Mouse (Mus musculus) limb, embryonic 13.5 days (tissue): ENCODE measurements around the gene Nol3. TPM values are rescaled to one million over a fixed set of nuclear protein-coding genes. Genes with fewer than 3 reads are reported as not detected.
A peak's percentile ranks its signal among the peaks of the same experiment; 100 is the strongest.

Experiments used
- ATAC-seq: fragments of 200-750 bp; cut with Nextera tagmentation; 2 replicates; pipeline ENCODE4 v1.8.0; 2017; ENCODE audit warnings: low read depth, moderate number of reproducible peaks, moderate TSS enrichment; ENCODE audit not compliant: low FRiP score
- H3K27ac ChIP-seq: fragments of 300-500 bp; sonication (generic); 2 replicates; pipeline ENCODE4 v1.5.1; 2015; ENCODE audit warnings: inconsistent platforms, mild to moderate bottlenecking, moderate library complexity
- H3K27me3 ChIP-seq: fragments of 300-500 bp; sonication (generic); 2 replicates; pipeline ENCODE4 v1.6.1; 2015; ENCODE audit warnings: mild to moderate bottlenecking, inconsistent platforms
- H3K36me3 ChIP-seq: fragments of 300-500 bp; sonication (generic); 2 replicates; pipeline ENCODE4 v1.6.1; 2015; ENCODE audit warnings: inconsistent platforms, mild to moderate bottlenecking, moderate library complexity
- H3K4me1 ChIP-seq: fragments of 300-500 bp; sonication (generic); 2 replicates; pipeline ENCODE4 v1.6.1; 2015; ENCODE audit warnings: inconsistent platforms
- H3K4me2 ChIP-seq: fragments of 300-500 bp; sonication (generic); replicated peaks from 2 replicates; pipeline ENCODE4 v1.6.1; 2015; ENCODE audit warnings: inconsistent platforms, mild to moderate bottlenecking, moderate library complexity
- H3K4me3 ChIP-seq: fragments of 300-500 bp; sonication (generic); 2 replicates; pipeline ENCODE4 v1.5.1; 2015; ENCODE audit warnings: moderate library complexity, mild to moderate bottlenecking, inconsistent platforms
- H3K9ac ChIP-seq: fragments of 300-500 bp; sonication (generic); 2 replicates; pipeline ENCODE4 v1.6.1; 2015; ENCODE audit warnings: mild to moderate bottlenecking, inconsistent platforms
- H3K9me3 ChIP-seq: fragments of 300-500 bp; sonication (generic); 2 replicates; pipeline ENCODE4 v1.6.1; 2016; ENCODE audit warnings: inconsistent platforms
- WGBS: fragments of 180-500 bp; shearing (Covaris S2); methylation state at CpG from one replicate; pipeline ENCODE4 v1.1.7; 2015; 5-methylcytosine and 5-hydroxymethylcytosine counted together
- polyA plus RNA-seq: library from polyadenylated mRNA; unstranded; fragments of >200 nt; fragmentation: Nextera tagmentation; extraction: Ambion mirVana; gene quantifications from 2 replicates; pipeline ENCODE4 v1.2.1, GENCODE M21; 2015

Gene Nol3
- polyA plus RNA-seq, 1 experiment from 2014 or later, result 2.7 TPM

DNA sequence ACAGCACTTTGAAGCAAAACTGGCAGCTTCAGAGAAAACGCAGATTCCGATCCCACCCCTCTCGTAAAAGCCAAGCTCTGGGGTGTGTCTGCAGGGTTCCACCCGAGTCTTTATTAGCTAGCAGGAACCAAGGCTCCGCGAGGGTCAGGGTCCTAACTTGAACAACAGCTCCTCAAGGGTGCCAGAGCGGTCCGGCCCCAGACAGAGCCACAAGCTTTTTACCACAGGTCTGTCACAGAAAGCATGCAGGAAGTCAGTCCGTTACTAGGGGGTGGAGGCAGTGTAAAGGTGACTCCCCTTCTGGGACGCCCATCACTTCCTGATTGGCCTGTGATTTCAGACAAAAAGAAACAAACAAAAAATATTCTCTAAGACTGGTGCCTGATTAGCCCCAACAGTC, 10.8 kb upstream of the Nol3 start:
- Histone ChIP-seq H3K27ac (no peak overlapping the region), H3K9ac (peak overlapping the region; percentile 76; the same call in 1 of the 2 replicates)
- 6% methylated on average over 10 of the region's 10 CpGs for WGBS

DNA sequence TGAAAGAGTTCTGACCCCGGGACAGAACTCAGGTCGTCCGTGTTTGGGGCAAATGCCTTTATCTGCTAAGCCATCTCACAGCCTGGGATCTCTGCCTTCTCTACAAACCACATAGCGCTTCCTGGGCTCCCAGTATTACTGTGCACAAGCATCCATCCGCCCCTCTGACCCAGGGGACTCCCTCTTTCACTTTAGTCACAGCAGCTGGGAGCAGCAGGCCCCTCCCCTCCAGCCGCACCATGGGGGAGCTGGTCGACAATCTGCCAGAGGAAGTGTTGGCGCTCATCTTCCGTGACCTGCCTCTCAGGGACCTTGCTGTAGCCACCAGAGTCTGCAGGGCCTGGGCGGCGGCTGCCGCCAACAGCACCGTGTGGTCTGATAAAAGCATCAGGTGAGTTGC, 9.2 kb upstream of the Nol3 start:
- Histone ChIP-seq H3K36me3 (no peaks in the 10 kb centered on the region), H3K9ac (no peak overlapping the region), H3K4me3 (no peak overlapping the region), H3K27ac (no peak overlapping the region), H3K4me1 (peaks cover 40% of the 10 kb centered on the region), H3K9me3 (0 out of 2 replicates have a peak, but pooled peaks cover 4% of the 10 kb centered on the region), H3K27me3 (peaks cover 90% of the 10 kb centered on the region), H3K4me2 (no peak overlapping the region)
- WGBS, result 18% methylated on average over 13 of the region's 13 CpGs
- ATAC-seq, result no peak

More for the DNA sequence above, 10.8 kb upstream of the Nol3 start:
- Histone ChIP-seq H3K4me1 (peaks cover 31% of the 10 kb centered on the region), H3K4me3 (peak overlapping the region; percentile 69), H3K9me3 (peaks cover 9% of the 10 kb centered on the region; the same call in 1 of the 2 replicates), H3K36me3 (no peaks in the 10 kb centered on the region), H3K27me3 (peaks cover 90% of the 10 kb centered on the region), H3K4me2 (peak overlapping the region; percentile 87)
- ATAC-seq, result no peak

DNA sequence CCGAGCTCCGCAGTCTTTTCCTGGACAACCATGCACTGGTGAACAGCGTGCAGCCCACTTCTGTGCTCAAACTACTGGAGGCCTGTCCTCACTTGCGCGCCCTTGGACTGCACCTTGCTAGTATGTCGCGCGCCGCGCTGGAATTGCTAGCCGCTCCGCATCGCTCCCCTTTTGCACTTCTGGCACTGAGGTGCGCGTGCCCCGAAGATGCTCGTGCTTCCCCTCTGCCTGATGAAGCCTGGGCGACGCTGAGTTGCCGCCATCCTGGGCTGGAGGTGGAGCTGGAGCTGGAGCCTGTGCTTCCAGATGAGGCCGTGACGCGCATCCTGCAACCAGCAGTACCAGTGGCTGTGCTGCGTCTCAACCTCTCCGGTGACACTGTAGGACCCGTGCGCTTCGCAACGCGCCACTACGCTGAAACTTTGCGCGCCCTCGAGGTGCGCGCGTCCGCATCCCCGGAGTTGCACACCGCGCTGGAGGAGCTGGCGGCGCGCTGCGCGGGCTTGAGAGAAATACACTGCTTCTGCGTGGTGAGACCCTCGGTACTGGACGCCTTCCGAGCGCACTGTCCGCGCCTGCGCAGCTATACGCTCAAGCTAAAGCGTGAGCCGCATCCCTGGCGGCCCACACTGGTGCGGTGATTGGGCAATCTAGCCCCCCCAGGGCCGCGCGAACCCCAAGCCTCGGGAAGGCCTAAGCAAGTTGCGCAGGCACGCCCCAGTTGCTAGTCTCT, 7.4 kb upstream of the Nol3 start:
- Histone ChIP-seq H3K4me1 (peaks cover 40% of the 10 kb centered on the region), H3K4me3 (peak overlapping the region; percentile 52), H3K9me3 (0 out of 2 replicates have a peak, but pooled peaks cover 4% of the 10 kb centered on the region), H3K36me3 (no peaks in the 10 kb centered on the region), H3K27me3 (peaks cover 94% of the 10 kb centered on the region), H3K9ac (peak overlapping the region; percentile 62), H3K4me2 (peak overlapping the region; percentile 87), H3K27ac (no peak overlapping the region)
- ATAC-seq, result peak; percentile 66
- under 1% methylated on average over 65 of the region's 65 CpGs for WGBS

DNA sequence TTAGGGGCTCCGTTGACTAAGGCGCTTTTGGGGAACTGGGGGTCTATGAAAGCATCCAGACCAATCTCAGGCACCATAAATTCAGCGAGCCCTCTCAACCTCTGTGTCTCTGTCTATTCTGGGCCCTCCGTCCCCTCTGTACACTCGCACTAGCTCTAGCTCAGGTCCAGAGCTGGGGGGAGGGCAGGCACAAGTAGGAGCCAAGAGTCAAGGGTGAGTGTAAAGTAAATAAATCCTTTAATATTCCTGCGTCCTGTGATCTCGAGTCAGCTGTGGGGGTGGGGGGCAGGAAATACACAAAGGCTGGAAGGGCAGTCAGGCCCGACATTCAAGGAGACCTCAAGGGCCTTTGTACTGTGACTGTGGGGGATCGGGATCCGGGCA, 6.9 kb upstream of the Nol3 start:
- Histone ChIP-seq H3K36me3 (no peaks in the 10 kb centered on the region), H3K9me3 (0 out of 2 replicates have a peak, but pooled peaks cover 4% of the 10 kb centered on the region), H3K27ac (no peak overlapping the region), H3K4me2 (peak overlapping the region; percentile 87), H3K9ac (peak overlapping the region; percentile 62), H3K27me3 (peaks cover 94% of the 10 kb centered on the region), H3K4me3 (peak overlapping the region; percentile 52), H3K4me1 (peaks cover 40% of the 10 kb centered on the region)
- WGBS, result 2% methylated on average over 10 of the region's 10 CpGs
- 0 out of 2 replicates have a peak, but pooled peaks have one; percentile 1 for ATAC-seq

DNA sequence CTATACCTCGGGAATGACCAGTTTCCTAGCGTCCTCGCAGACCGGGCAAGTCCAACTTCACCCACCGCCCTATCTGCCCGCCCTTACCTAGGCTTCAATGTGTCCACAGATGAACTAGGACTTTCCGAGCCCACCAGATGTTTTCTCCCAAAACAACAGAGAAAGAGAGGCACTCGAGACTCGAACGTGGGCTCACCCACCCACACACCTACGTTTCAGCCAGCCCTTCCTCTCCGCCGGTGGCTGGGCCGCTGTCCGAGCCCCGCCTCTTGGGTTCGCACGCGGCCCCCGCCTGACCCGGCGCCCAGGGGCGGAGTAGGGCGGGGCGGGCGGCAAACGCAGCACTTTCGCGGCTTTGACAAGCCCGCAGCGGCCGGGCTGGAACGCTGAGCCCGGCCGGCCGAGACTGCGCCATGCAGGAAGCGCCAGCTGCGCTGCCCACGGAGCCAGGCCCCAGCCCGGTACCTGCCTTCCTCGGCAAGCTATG, 6.4 kb upstream of the Nol3 start, which contains the start of gene Hsf4:
Hsf4 (plus strand) TSS at position 341 of the 487 bp plus-strand sequence.
- H3K9ac ChIP-seq, result peak within 1 kb of the TSS; percentile 62

DNA sequence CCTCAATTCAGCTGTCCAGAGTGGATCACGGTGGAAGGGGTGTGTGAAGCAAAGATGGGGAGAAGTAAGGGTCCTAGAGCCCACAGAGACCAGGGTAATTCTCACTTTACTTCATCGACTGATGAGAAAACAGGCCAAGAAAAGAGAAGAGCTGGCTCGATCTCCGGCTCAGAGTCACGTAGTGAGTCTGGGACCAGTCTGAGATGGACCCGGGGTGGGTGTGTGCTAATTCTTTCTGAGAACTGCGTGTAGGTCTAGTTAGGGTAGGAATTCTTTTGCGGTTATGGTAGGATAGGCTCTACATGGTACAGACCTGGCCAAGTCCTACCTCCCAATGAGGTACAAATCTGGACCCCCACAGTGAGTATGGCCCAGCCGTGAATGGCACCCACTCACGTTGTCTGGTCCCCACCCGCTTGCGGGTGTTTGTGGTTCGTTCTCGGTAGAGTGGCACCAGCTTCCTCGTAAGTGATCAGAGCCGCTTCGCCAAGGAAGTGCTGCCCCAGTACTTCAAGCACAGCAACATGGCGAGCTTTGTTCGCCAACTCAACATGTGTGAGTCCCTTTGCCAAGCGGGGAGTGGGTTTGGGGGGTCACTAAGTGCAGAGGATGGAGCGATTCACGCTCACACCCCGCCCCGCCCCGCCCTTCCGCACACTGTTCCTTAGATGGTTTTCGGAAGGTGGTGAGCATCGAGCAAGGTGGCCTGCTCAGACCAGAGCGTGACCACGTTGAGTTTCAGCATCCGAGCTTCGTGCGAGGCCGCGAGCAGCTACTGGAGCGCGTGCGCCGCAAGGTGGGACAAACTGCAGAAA, 5.6 kb upstream of the Nol3 start:
- 3% methylated on average over 39 of the region's 39 CpGs for WGBS
- Histone ChIP-seq H3K9me3 (0 out of 2 replicates have a peak, but pooled peaks cover 4% of the 10 kb centered on the region), H3K4me3 (peak overlapping the region; percentile 52), H3K36me3 (no peaks in the 10 kb centered on the region), H3K4me2 (peak overlapping the region; percentile 87), H3K27ac (no peak overlapping the region), H3K9ac (peak overlapping the region; percentile 62; the same call in 1 of the 2 replicates), H3K4me1 (peaks cover 35% of the 10 kb centered on the region), H3K27me3 (peaks cover 99% of the 10 kb centered on the region)
- ATAC-seq, result no peak

More for the DNA sequence above, 6.4 kb upstream of the Nol3 start, which contains the start of gene Hsf4:
- H3K4me3 ChIP-seq, result peak within 1 kb of the TSS; percentile 52
- H3K4me2 ChIP-seq, result peak within 1 kb of the TSS; percentile 87
- peaks cover 40% of the 10 kb centered on the region for H3K4me1 ChIP-seq
- ATAC-seq, result no peak
- WGBS, result under 1% methylated on average over 42 of the region's 42 CpGs
- H3K9me3 ChIP-seq, result 0 out of 2 replicates have a peak, but pooled peaks cover 4% of the 10 kb centered on the region
- no peaks in the 10 kb centered on the region for H3K36me3 ChIP-seq
- H3K27ac ChIP-seq, result no peak within 1 kb of the TSS
- peaks cover 96% of the 10 kb centered on the region for H3K27me3 ChIP-seq

DNA sequence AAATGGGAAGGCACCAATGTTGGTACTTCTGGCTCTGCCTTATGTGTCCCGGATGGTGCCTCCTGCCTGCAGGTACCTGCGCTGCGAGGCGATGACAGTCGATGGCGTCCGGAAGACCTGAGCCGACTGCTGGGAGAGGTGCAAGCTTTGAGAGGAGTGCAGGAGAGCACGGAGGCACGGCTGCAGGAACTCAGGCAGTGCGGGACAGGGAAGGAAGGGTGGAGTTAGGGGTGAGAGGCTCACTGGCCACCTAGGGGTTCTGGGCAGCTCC, 5.1 kb upstream of the Nol3 start:
- H3K27me3 ChIP-seq, result peaks cover 100% of the 10 kb centered on the region
- peak overlapping the region; percentile 87 for H3K4me2 ChIP-seq
- no peaks in the 10 kb centered on the region for H3K36me3 ChIP-seq
- no peak for ATAC-seq
- H3K9me3 ChIP-seq, result 0 out of 2 replicates have a peak, but pooled peaks cover 4% of the 10 kb centered on the region
- H3K4me3 ChIP-seq, result peak overlapping the region; percentile 15
- WGBS, result 2% methylated on average over 11 of the region's 11 CpGs
- peaks cover 40% of the 10 kb centered on the region for H3K4me1 ChIP-seq
- peak overlapping the region; percentile 25; the same call in 1 of the 2 replicates for H3K9ac ChIP-seq
- H3K27ac ChIP-seq, result no peak overlapping the region

DNA sequence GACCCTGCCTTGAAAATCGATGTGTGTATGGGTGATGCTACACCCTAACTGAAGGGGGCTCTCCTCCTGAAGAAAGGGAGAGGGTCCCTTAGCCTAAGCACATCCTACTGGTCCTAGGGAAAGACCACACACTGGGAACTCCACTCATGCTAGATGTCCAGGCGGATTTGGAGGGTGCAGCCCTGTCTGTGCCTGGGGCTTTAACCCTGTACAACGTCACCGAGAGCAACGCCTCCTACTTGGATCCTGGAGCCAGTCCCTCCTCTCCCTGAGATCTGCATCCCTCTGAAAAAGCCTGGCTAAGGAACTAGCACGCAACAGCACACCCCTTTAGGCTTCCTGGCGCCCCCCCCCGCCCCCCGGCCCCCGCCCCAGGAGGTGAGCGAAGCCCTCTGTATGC, 553 bp upstream of the Nol3 start:
- no peak for ATAC-seq
- H3K9ac ChIP-seq, result no peak overlapping the region
- no peaks in the 10 kb centered on the region for H3K36me3 ChIP-seq
- peaks cover 100% of the 10 kb centered on the region for H3K27me3 ChIP-seq
- WGBS, result 5% methylated on average over 10 of the region's 11 CpGs
- peaks cover 31% of the 10 kb centered on the region for H3K4me1 ChIP-seq
- H3K9me3 ChIP-seq, result no peaks in the 10 kb centered on the region
- H3K4me2 ChIP-seq, result peak overlapping the region; percentile 77
- H3K27ac ChIP-seq, result no peak overlapping the region
- peak overlapping the region; percentile 49; the same call in 1 of the 2 replicates for H3K4me3 ChIP-seq

DNA sequence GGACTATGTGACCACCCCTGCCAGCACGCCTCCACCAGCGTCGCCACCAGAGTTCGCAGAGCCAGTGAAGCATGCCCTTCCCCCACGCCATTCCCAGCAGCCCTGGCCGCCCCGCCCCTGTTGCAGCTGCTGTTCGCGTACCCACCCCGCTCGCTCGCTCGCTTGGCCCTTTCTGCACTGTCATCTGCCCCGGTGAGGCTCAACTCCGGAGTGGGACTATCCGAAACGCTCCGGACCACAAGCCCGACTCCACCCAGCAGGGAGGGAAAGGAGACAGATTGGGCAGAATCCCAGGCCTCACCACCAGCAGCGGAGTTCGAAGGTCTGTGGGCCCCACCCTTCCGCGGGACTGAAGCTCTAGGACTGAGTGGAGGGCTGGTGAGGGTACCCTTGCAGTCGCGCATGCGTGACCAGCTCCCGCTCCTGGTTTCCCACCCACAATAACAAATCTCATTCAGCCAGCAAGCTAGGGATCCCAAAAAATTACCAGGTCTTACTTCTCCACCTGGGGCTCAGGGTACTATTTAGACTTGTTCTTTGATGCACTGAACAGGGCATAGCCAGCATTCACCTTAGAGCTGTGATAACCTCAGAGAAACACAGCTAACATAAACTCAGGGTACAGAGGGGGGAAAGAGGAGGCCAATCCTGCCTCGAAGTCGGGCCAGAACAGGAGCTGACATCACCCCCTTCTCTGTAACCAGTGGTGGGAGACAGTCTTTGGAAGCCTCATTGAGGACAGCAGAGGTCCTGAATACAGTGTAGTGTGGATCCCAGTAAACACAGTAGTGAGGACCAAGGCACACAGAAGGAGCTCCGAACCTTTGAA, 566 bp downstream of the Nol3 start:
- peaks cover 93% of the 10 kb centered on the region for H3K27me3 ChIP-seq
- H3K4me2 ChIP-seq, result peak overlapping the region; percentile 77
- no peaks in the 10 kb centered on the region for H3K9me3 ChIP-seq
- H3K4me1 ChIP-seq, result peaks cover 25% of the 10 kb centered on the region
- peaks cover 3% of the 10 kb centered on the region for H3K36me3 ChIP-seq
- peak overlapping the region; percentile 63 for H3K9ac ChIP-seq
- ATAC-seq, result peak; percentile 66
- WGBS, result 4% methylated on average over 30 of the region's 30 CpGs
- H3K27ac ChIP-seq, result no peak overlapping the region
- peak overlapping the region; percentile 49 for H3K4me3 ChIP-seq

DNA sequence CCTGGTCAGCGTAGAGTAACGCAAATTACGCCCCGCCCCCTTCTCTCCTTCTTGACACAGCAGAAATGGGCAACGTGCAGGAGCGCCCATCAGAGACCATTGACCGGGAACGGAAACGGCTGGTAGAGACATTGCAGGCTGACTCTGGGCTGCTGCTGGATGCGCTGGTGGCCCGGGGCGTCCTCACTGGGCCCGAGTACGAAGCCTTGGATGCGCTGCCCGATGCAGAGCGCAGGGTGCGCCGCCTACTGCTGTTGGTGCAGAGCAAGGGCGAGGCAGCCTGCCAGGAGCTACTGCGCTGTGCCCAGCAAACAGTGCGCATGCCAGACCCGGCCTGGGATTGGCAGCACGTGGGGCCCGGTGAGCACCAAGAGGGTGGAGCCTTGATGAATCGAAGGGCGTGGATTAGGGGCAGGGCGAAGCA, 3.0 kb downstream of the Nol3 start:
- WGBS, result 4% methylated on average over 28 of the region's 28 CpGs
- H3K4me2 ChIP-seq, result peak overlapping the region; percentile 58
- peaks cover 18% of the 10 kb centered on the region for H3K36me3 ChIP-seq
- H3K9ac ChIP-seq, result peak overlapping the region; percentile 40; the same call in 1 of the 2 replicates
- no peaks in the 10 kb centered on the region for H3K9me3 ChIP-seq
- peak overlapping the region; percentile 27 for H3K4me3 ChIP-seq
- ATAC-seq, result peak; percentile 52; the same call in 1 of the 2 replicates
- H3K27ac ChIP-seq, result no peak overlapping the region
- H3K27me3 ChIP-seq, result peaks cover 68% of the 10 kb centered on the region
- H3K4me1 ChIP-seq, result peaks cover 25% of the 10 kb centered on the region

DNA sequence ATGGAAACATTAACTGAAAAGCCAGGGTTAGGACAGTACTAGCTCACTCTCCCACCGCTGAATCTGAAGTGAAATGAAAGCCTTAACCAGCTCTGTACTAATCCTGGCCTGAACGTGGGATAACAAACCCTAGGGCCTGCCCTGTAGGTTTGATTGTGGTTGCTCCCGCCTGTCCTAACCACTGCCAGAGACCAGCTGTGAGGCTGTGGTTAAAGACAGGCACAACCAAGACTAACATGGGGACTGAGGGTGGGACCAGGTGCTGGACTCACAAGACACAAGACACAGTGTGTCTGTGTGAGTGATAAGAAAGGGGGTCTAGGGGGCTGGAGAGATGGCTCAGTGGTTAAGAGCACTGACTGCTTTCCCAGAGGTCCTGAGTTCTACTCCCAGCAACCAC, 4.6 kb downstream of the Nol3 start:
- H3K4me3 ChIP-seq, result no peak overlapping the region
- H3K27ac ChIP-seq, result no peak overlapping the region
- peaks cover 30% of the 10 kb centered on the region for H3K36me3 ChIP-seq
- no peak overlapping the region for H3K4me2 ChIP-seq
- H3K27me3 ChIP-seq, result peaks cover 52% of the 10 kb centered on the region
- WGBS, result 62% methylated on average over 3 of the region's 3 CpGs
- no peak for ATAC-seq
- no peak overlapping the region for H3K9ac ChIP-seq
- H3K4me1 ChIP-seq, result peaks cover 21% of the 10 kb centered on the region
- H3K9me3 ChIP-seq, result no peaks in the 10 kb centered on the region
